Mouse (Mus musculus): ENCODE data around the gene Rapsn. TPM values are rescaled to one million over a fixed set of nuclear protein-coding genes. Genes with fewer than 3 reads are reported as not detected.

Rapsn gene
- polyA plus RNA-seq, 1 experiment from 2014 or later = 4.8 TPM

GRCm38 (mm10) chr2:91061849-91062481 lies 26.5 kb downstream of the Rapsn start:
- Histone ChIP-seq H3K4me1 (ENCODE audit: control insufficient read depth, insufficient read depth, low read length) (peaks cover 5% of the 10 kb centered on the region; the same call in 1 of the 2 replicates), H3K36me3 (ENCODE audit: control insufficient read depth, insufficient read depth, low read length) (peaks cover 17% of the 10 kb centered on the region), H3K4me3 (replicated peaks; ENCODE audit: low read length) (no peak overlapping the region), H3K9ac (ENCODE audit: low read length) (no peak overlapping the region), H3K27me3 (ENCODE audit: control insufficient read depth, insufficient read depth, low read length) (no peaks in the 10 kb centered on the region), H3K4me2 (ENCODE audit: low read depth, low read length) (no peak overlapping the region), H3K9me3 (replicated peaks; ENCODE audit: control insufficient read depth, low read length) (no peaks in the 10 kb centered on the region), H3K27ac (ENCODE audit: low read length) (peak overlapping the region; percentile 82)
- peak; percentile 63 for ATAC-seq (ENCODE audit: insufficient read depth, low FRiP score)
- 68% methylated on average over 6 of the region's 6 CpGs for WGBS

GRCm38 (mm10) chr2:91062779-91063606 lies 27.6 kb downstream of the Rapsn start:
- peak overlapping the region; percentile 82; the same call in 1 of the 2 replicates for H3K27ac ChIP-seq (ENCODE audit: low read length)
- no peak overlapping the region for H3K4me2 ChIP-seq (ENCODE audit: low read depth, low read length)
- 83% methylated on average over 16 of the region's 16 CpGs for WGBS
- H3K9ac ChIP-seq (ENCODE audit: low read length) = no peak overlapping the region
- H3K9me3 ChIP-seq (replicated peaks; ENCODE audit: control insufficient read depth, low read length) = no peaks in the 10 kb centered on the region
- H3K27me3 ChIP-seq (ENCODE audit: control insufficient read depth, insufficient read depth, low read length) = no peaks in the 10 kb centered on the region
- H3K36me3 ChIP-seq (ENCODE audit: control insufficient read depth, insufficient read depth, low read length) = peaks cover 17% of the 10 kb centered on the region
- no peak overlapping the region for H3K4me3 ChIP-seq (replicated peaks; ENCODE audit: low read length)
- peaks cover 5% of the 10 kb centered on the region; the same call in 1 of the 2 replicates for H3K4me1 ChIP-seq (ENCODE audit: control insufficient read depth, insufficient read depth, low read length)
- ATAC-seq (ENCODE audit: insufficient read depth, low FRiP score) = no peak

GRCm38 (mm10) chr2:91064211-91064610 lies 28.8 kb downstream of the Rapsn start:
- H3K27ac ChIP-seq (ENCODE audit: low read length) = no peak overlapping the region
- no peak overlapping the region for H3K4me3 ChIP-seq (replicated peaks; ENCODE audit: low read length)
- H3K4me2 ChIP-seq (ENCODE audit: low read depth, low read length) = no peak overlapping the region
- no peak for ATAC-seq (ENCODE audit: insufficient read depth, low FRiP score)
- no peak overlapping the region for H3K9ac ChIP-seq (ENCODE audit: low read length)
- WGBS = 86% methylated on average over 6 of the region's 6 CpGs
- no peaks in the 10 kb centered on the region for H3K27me3 ChIP-seq (ENCODE audit: control insufficient read depth, insufficient read depth, low read length)
- peaks cover 8% of the 10 kb centered on the region for H3K36me3 ChIP-seq (ENCODE audit: control insufficient read depth, insufficient read depth, low read length)
- no peaks in the 10 kb centered on the region for H3K9me3 ChIP-seq (replicated peaks; ENCODE audit: control insufficient read depth, low read length)
- H3K4me1 ChIP-seq (ENCODE audit: control insufficient read depth, insufficient read depth, low read length) = peaks cover 15% of the 10 kb centered on the region

- H3K27ac ChIP-seq (ENCODE audit: low read length) = no peak overlapping the region
- WGBS = 50% methylated on average over 3 of the region's 3 CpGs
- H3K4me3 ChIP-seq (replicated peaks; ENCODE audit: low read length) = no peak overlapping the region
- H3K9me3 ChIP-seq (replicated peaks; ENCODE audit: control insufficient read depth, low read length) = no peaks in the 10 kb centered on the region
- no peaks in the 10 kb centered on the region for H3K27me3 ChIP-seq (ENCODE audit: control insufficient read depth, insufficient read depth, low read length)
- H3K9ac ChIP-seq (ENCODE audit: low read length) = no peak overlapping the region
- no peak overlapping the region for H3K4me2 ChIP-seq (ENCODE audit: low read depth, low read length)
- ATAC-seq (ENCODE audit: insufficient read depth, low FRiP score) = no peak
- peaks cover 5% of the 10 kb centered on the region for H3K36me3 ChIP-seq (ENCODE audit: control insufficient read depth, insufficient read depth, low read length)
- peaks cover 20% of the 10 kb centered on the region for H3K4me1 ChIP-seq (ENCODE audit: control insufficient read depth, insufficient read depth, low read length)
Observed at GRCm38 (mm10) chr2:91065544-91065943, 30.1 kb downstream of the Rapsn start.

GRCm38 (mm10) chr2:91066455-91066854 lies 31.0 kb downstream of the Rapsn start:
- Histone ChIP-seq H3K9ac (ENCODE audit: low read length) (no peak overlapping the region), H3K4me1 (ENCODE audit: control insufficient read depth, insufficient read depth, low read length) (peaks cover 20% of the 10 kb centered on the region), H3K27me3 (ENCODE audit: control insufficient read depth, insufficient read depth, low read length) (no peaks in the 10 kb centered on the region), H3K27ac (ENCODE audit: low read length) (no peak overlapping the region), H3K4me2 (ENCODE audit: low read depth, low read length) (no peak overlapping the region), H3K4me3 (replicated peaks; ENCODE audit: low read length) (no peak overlapping the region), H3K9me3 (replicated peaks; ENCODE audit: control insufficient read depth, low read length) (no peaks in the 10 kb centered on the region), H3K36me3 (ENCODE audit: control insufficient read depth, insufficient read depth, low read length) (peaks cover 5% of the 10 kb centered on the region)
- ATAC-seq (ENCODE audit: insufficient read depth, low FRiP score) = no peak
- 87% methylated on average over 3 of the region's 3 CpGs for WGBS

- Histone ChIP-seq H3K9me3 (replicated peaks; ENCODE audit: control insufficient read depth, low read length) (no peaks in the 10 kb centered on the region), H3K27ac (ENCODE audit: low read length) (no peak overlapping the region), H3K4me3 (replicated peaks; ENCODE audit: low read length) (peak overlapping the region; percentile 73), H3K4me1 (ENCODE audit: control insufficient read depth, insufficient read depth, low read length) (peaks cover 15% of the 10 kb centered on the region), H3K4me2 (ENCODE audit: low read depth, low read length) (peak overlapping the region; percentile 88), H3K9ac (ENCODE audit: low read length) (peak overlapping the region; percentile 78), H3K36me3 (ENCODE audit: control insufficient read depth, insufficient read depth, low read length) (peaks cover 5% of the 10 kb centered on the region), H3K27me3 (ENCODE audit: control insufficient read depth, insufficient read depth, low read length) (no peaks in the 10 kb centered on the region)
- 59% methylated on average over 13 of the region's 13 CpGs for WGBS
- no peak for ATAC-seq (ENCODE audit: insufficient read depth, low FRiP score)
Observed at GRCm38 (mm10) chr2:91068162-91068871, 32.9 kb downstream of the Rapsn start.

GRCm38 (mm10) chr2:91068872-91069165 lies 33.4 kb downstream of the Rapsn start:
- no peak for ATAC-seq (ENCODE audit: insufficient read depth, low FRiP score)
- peaks cover 2% of the 10 kb centered on the region for H3K36me3 ChIP-seq (ENCODE audit: control insufficient read depth, insufficient read depth, low read length)
- H3K4me1 ChIP-seq (ENCODE audit: control insufficient read depth, insufficient read depth, low read length) = peaks cover 15% of the 10 kb centered on the region
- H3K9me3 ChIP-seq (replicated peaks; ENCODE audit: control insufficient read depth, low read length) = no peaks in the 10 kb centered on the region
- WGBS = 47% methylated on average over 6 of the region's 6 CpGs
- no peak overlapping the region for H3K27ac ChIP-seq (ENCODE audit: low read length)
- peak overlapping the region; percentile 88 for H3K4me2 ChIP-seq (ENCODE audit: low read depth, low read length)
- H3K9ac ChIP-seq (ENCODE audit: low read length) = peak overlapping the region; percentile 78
- peak overlapping the region; percentile 73 for H3K4me3 ChIP-seq (replicated peaks; ENCODE audit: low read length)
- no peaks in the 10 kb centered on the region for H3K27me3 ChIP-seq (ENCODE audit: control insufficient read depth, insufficient read depth, low read length)

GRCm38 (mm10) chr2:91069306-91070000 lies 34.0 kb downstream of the Rapsn start:
- H3K27me3 ChIP-seq (ENCODE audit: control insufficient read depth, insufficient read depth, low read length) = no peaks in the 10 kb centered on the region
- H3K36me3 ChIP-seq (ENCODE audit: control insufficient read depth, insufficient read depth, low read length) = no peaks in the 10 kb centered on the region
- 5% methylated on average over 14 of the region's 14 CpGs for WGBS
- peaks cover 15% of the 10 kb centered on the region for H3K4me1 ChIP-seq (ENCODE audit: control insufficient read depth, insufficient read depth, low read length)
- no peaks in the 10 kb centered on the region for H3K9me3 ChIP-seq (replicated peaks; ENCODE audit: control insufficient read depth, low read length)
- peak overlapping the region; percentile 73 for H3K4me3 ChIP-seq (replicated peaks; ENCODE audit: low read length)
- H3K27ac ChIP-seq (ENCODE audit: low read length) = peak overlapping the region; percentile 83
- no peak for ATAC-seq (ENCODE audit: insufficient read depth, low FRiP score)
- peak overlapping the region; percentile 78 for H3K9ac ChIP-seq (ENCODE audit: low read length)
- H3K4me2 ChIP-seq (ENCODE audit: low read depth, low read length) = peak overlapping the region; percentile 88

Measured in stomach, embryonic 16.5 days (tissue).